Mouse (Mus musculus): ENCODE measurements around the gene Prop1. TPM values are rescaled to one million over a fixed set of nuclear protein-coding genes. Genes with fewer than 3 reads are reported as not detected.

The Prop1 gene
- total RNA-seq, 1 experiment = not detected

- no peaks in the 10 kb centered on the region for H3K9me3 ChIP-seq (ENCODE audit: control insufficient read depth, insufficient read depth, low read depth, low read length)
- no peaks in the 10 kb centered on the region for H3K4me1 ChIP-seq (ENCODE audit: control insufficient read depth in 2 of 2, insufficient read depth in 2 of 2, low read length in 2 of 2, poor library complexity in 1 of 2)
- no peak for TF ChIP-seq ZC3H11A (IDR thresholded peaks at IDR 0.05; ENCODE audit: borderline replicate concordance, low read depth, low read length)
- no peak for TF ChIP-seq HCFC1 (IDR thresholded peaks at IDR 0.05; ENCODE audit: borderline replicate concordance, insufficient read depth, low read length)
- no peak for TF ChIP-seq CHD2 (IDR thresholded peaks at IDR 0.05; ENCODE audit: low read depth, low read length)
- TF ChIP-seq MAFK (IDR thresholded peaks at IDR 0.05; ENCODE audit: insufficient read depth, low read depth, low read length) = no peak
- TF ChIP-seq ZNF384 (IDR thresholded peaks at IDR 0.05; ENCODE audit: low read depth, low read length) = no peak
- no peaks in the 10 kb centered on the region for H3K36me3 ChIP-seq (ENCODE audit: control insufficient read depth, insufficient read depth, low read length, poor library complexity, severe bottlenecking)
- H3K27ac ChIP-seq (ENCODE audit: insufficient read depth, low read depth, low read length, poor library complexity, severe bottlenecking) = no peak overlapping the region
- no peak for DNase-seq (ENCODE audit: low read depth, low spot score)
- no peak overlapping the region for H3K9ac ChIP-seq (ENCODE audit: insufficient read depth, low read depth, low read length, poor library complexity, severe bottlenecking)
- H3K4me3 ChIP-seq (ENCODE audit: insufficient read depth in 1 of 2, low read depth in 1 of 2, low read length in 2 of 2, poor library complexity in 1 of 2, severe bottlenecking in 1 of 2) = no peak overlapping the region
- in situ Hi-C loops (cut with MboI; ENCODE audit: low sequenced_read_pairs in 2 of 2, unreplicated experiment in 2 of 2) = no loop called here
Measured at GRCm38 (mm10) chr11:50964886-50965285, 11.3 kb upstream of the Prop1 start.

GRCm38 (mm10) chr11:50952290-50952689 lies 1.3 kb downstream of the Prop1 start:
- in situ Hi-C loops (cut with MboI; ENCODE audit: low sequenced_read_pairs in 2 of 2, unreplicated experiment in 2 of 2) = no loop called here
- H3K9ac ChIP-seq (ENCODE audit: insufficient read depth, low read depth, low read length, poor library complexity, severe bottlenecking) = no peak overlapping the region
- DNase-seq (ENCODE audit: low read depth, low spot score) = no peak
- H3K9me3 ChIP-seq (ENCODE audit: control insufficient read depth, insufficient read depth, low read depth, low read length) = no peaks in the 10 kb centered on the region
- H3K4me3 ChIP-seq (ENCODE audit: insufficient read depth in 1 of 2, low read depth in 1 of 2, low read length in 2 of 2, poor library complexity in 1 of 2, severe bottlenecking in 1 of 2) = no peak overlapping the region
- TF ChIP-seq MAFK (IDR thresholded peaks at IDR 0.05; ENCODE audit: insufficient read depth, low read depth, low read length) (no peak), ZC3H11A (IDR thresholded peaks at IDR 0.05; ENCODE audit: borderline replicate concordance, low read depth, low read length) (no peak), ZNF384 (IDR thresholded peaks at IDR 0.05; ENCODE audit: low read depth, low read length) (no peak), CHD2 (IDR thresholded peaks at IDR 0.05; ENCODE audit: low read depth, low read length) (no peak), HCFC1 (IDR thresholded peaks at IDR 0.05; ENCODE audit: borderline replicate concordance, insufficient read depth, low read length) (no peak)
- H3K27ac ChIP-seq (ENCODE audit: insufficient read depth, low read depth, low read length, poor library complexity, severe bottlenecking) = no peak overlapping the region
- H3K36me3 ChIP-seq (ENCODE audit: control insufficient read depth, insufficient read depth, low read length, poor library complexity, severe bottlenecking) = no peaks in the 10 kb centered on the region
- H3K4me1 ChIP-seq (ENCODE audit: control insufficient read depth in 2 of 2, insufficient read depth in 2 of 2, low read length in 2 of 2, poor library complexity in 1 of 2) = no peaks in the 10 kb centered on the region

DNA sequence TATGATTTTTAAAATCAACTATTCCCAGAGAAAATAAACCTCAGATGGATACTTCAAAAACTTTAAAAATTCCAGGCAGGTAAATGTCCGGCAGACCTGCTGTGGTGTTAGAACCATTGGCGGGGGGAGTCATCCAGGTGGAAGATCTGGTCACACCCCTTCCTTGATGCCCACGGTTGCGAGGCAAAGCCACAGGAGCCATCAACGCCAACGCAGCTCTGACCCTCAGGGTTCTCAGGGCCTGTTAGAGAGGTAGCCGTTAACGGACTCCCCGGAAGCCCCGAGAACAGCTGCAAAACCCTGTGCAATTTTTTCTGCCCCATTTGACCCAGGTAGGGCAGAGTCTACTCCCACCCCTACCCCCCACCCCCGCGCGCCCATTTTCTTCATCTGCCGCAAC lies 10.1 kb downstream of the Prop1 start, which contains the start of gene 4933414I15Rik:
Gene 4933414I15Rik, minus strand, starts transcription at position 260 of the 400 bp plus-strand sequence.
- no peaks in the 10 kb centered on the region for H3K4me1 ChIP-seq (ENCODE audit: control insufficient read depth in 2 of 2, insufficient read depth in 2 of 2, low read length in 2 of 2, poor library complexity in 1 of 2)
- no peaks in the 10 kb centered on the region for H3K9me3 ChIP-seq (ENCODE audit: control insufficient read depth, insufficient read depth, low read depth, low read length)
- in situ Hi-C loops (cut with MboI; ENCODE audit: low sequenced_read_pairs in 2 of 2, unreplicated experiment in 2 of 2) = loop anchor here in 1 of 2 experiments (5.0 kb wide), 1 partner anchor 109 kb away; no protein-coding TSS in a partner anchor
- no peak within 1 kb of the TSS for H3K9ac ChIP-seq (ENCODE audit: insufficient read depth, low read depth, low read length, poor library complexity, severe bottlenecking)
- TF ChIP-seq HCFC1 (IDR thresholded peaks at IDR 0.05; ENCODE audit: borderline replicate concordance, insufficient read depth, low read length) (no peak), CHD2 (IDR thresholded peaks at IDR 0.05; ENCODE audit: low read depth, low read length) (no peak), ZC3H11A (IDR thresholded peaks at IDR 0.05; ENCODE audit: borderline replicate concordance, low read depth, low read length) (no peak), ZNF384 (IDR thresholded peaks at IDR 0.05; ENCODE audit: low read depth, low read length) (no peak), MAFK (IDR thresholded peaks at IDR 0.05; ENCODE audit: insufficient read depth, low read depth, low read length) (no peak)
- no peak for DNase-seq (ENCODE audit: low read depth, low spot score)
- no peaks in the 10 kb centered on the region for H3K36me3 ChIP-seq (ENCODE audit: control insufficient read depth, insufficient read depth, low read length, poor library complexity, severe bottlenecking)
- no peak within 1 kb of the TSS for H3K27ac ChIP-seq (ENCODE audit: insufficient read depth, low read depth, low read length, poor library complexity, severe bottlenecking)
- no peak within 1 kb of the TSS for H3K4me3 ChIP-seq (ENCODE audit: insufficient read depth in 1 of 2, low read depth in 1 of 2, low read length in 2 of 2, poor library complexity in 1 of 2, severe bottlenecking in 1 of 2)

- no peaks in the 10 kb centered on the region for H3K9me3 ChIP-seq (ENCODE audit: control insufficient read depth, insufficient read depth, low read depth, low read length)
- no peak overlapping the region for H3K4me3 ChIP-seq (ENCODE audit: insufficient read depth in 1 of 2, low read depth in 1 of 2, low read length in 2 of 2, poor library complexity in 1 of 2, severe bottlenecking in 1 of 2)
- in situ Hi-C loops (cut with MboI; ENCODE audit: low sequenced_read_pairs in 2 of 2, unreplicated experiment in 2 of 2) = loop anchor here in 1 of 2 experiments (5.0 kb wide), 1 partner anchor 110 kb away; no protein-coding TSS in a partner anchor
- no peak for DNase-seq (ENCODE audit: low read depth, low spot score)
- H3K27ac ChIP-seq (ENCODE audit: insufficient read depth, low read depth, low read length, poor library complexity, severe bottlenecking) = no peak overlapping the region
- TF ChIP-seq MAFK (IDR thresholded peaks at IDR 0.05; ENCODE audit: insufficient read depth, low read depth, low read length) (no peak), ZNF384 (IDR thresholded peaks at IDR 0.05; ENCODE audit: low read depth, low read length) (no peak), ZC3H11A (IDR thresholded peaks at IDR 0.05; ENCODE audit: borderline replicate concordance, low read depth, low read length) (no peak), HCFC1 (IDR thresholded peaks at IDR 0.05; ENCODE audit: borderline replicate concordance, insufficient read depth, low read length) (no peak), CHD2 (IDR thresholded peaks at IDR 0.05; ENCODE audit: low read depth, low read length) (no peak)
- no peaks in the 10 kb centered on the region for H3K36me3 ChIP-seq (ENCODE audit: control insufficient read depth, insufficient read depth, low read length, poor library complexity, severe bottlenecking)
- 0 out of 2 replicates have a peak overlapping the region, but pooled peaks have one; percentile 3 for H3K9ac ChIP-seq (ENCODE audit: insufficient read depth, low read depth, low read length, poor library complexity, severe bottlenecking)
- no peaks in the 10 kb centered on the region for H3K4me1 ChIP-seq (ENCODE audit: control insufficient read depth in 2 of 2, insufficient read depth in 2 of 2, low read length in 2 of 2, poor library complexity in 1 of 2)
Measured at GRCm38 (mm10) chr11:50942386-50942785, 11.2 kb downstream of the Prop1 start.
